10 mouse cellular contexts compared by ENCODE assay signal in genomic region chr1:59409585-59410160, GRCm38 (mm10).
DNase-seq lines count a peak whose midpoint lies in the region; ATAC-seq lines count a peak whose summit lies in the region.
"Had no signal": no experiment of that assay in that cellular context is flagged by ENCODE, and none has a peak within 500 bp of the region (broad histone marks: within the 10 kb centered on the region; RNA-seq: fewer than 3 reads in every experiment).

No protein-coding gene starts in this region.

- H3K27me3 ChIP-seq in heart, embryonic 13.5 days (replicated peaks) = peaks cover 21% of the 10 kb centered on the region

- ATAC-seq in heart, embryonic 13.5 days (ENCODE audit: extremely low read depth, insufficient number of reproducible peaks, low FRiP score, low TSS enrichment) = no peak
- ATAC-seq: hindbrain, postnatal 0 days had no signal

- H3K4me3 ChIP-seq in heart, embryonic 13.5 days = no peak overlapping the region
- H3K4me3 ChIP-seq: megakaryocyte, embryonic 14.5 days had no signal

- peak overlapping the region; percentile 10; the same call in 1 of the 2 replicates for H3K27ac ChIP-seq in heart, embryonic 13.5 days (replicated peaks)
- H3K27ac ChIP-seq: hindbrain, postnatal 0 days had no signal

- H3K4me1 ChIP-seq in heart, embryonic 13.5 days = peaks cover 12% of the 10 kb centered on the region
- H3K4me1 ChIP-seq: megakaryocyte, embryonic 14.5 days had no signal

- no peak for DNase-seq in heart, adult 9 months (ENCODE audit: low spot score in 2 of 2)
- DNase-seq in 3134 (ENCODE audit: extremely low read depth, insufficient read length, low spot score) = peak; percentile 13
- DNase-seq in ZHBTc4 (ENCODE audit: low read depth, low spot score) = peak; percentile 22
- peak; percentile 25 to 30 for DNase-seq in layer of hippocampus, adult 8-10 months (ENCODE audit: low spot score in 2 of 2)
- DNase-seq in spleen, postnatal 4 days (ENCODE audit: low spot score in 2 of 2) = no peak
- no peak for DNase-seq in thymus, postnatal 4 days
- DNase-seq in cerebellum, postnatal 36 days = no peak

- H3K4me2 ChIP-seq in heart, embryonic 13.5 days = peak overlapping the region; percentile 27

- no peaks in the 10 kb centered on the region for H3K36me3 ChIP-seq in heart, embryonic 13.5 days

- H3K9ac ChIP-seq in heart, embryonic 13.5 days = no peak overlapping the region

- H3K9me3 ChIP-seq in heart, embryonic 13.5 days = no peaks in the 10 kb centered on the region
- H3K9me3 ChIP-seq: megakaryocyte, embryonic 14.5 days had no signal

- WGBS in heart, embryonic 13.5 days = 4% methylated on average over 8 of the region's 8 CpGs

Comparison
In these comparisons a context has a peak if more than half of its experiments do, and no peak if none do; other contexts are left out.
1. DNase-seq: peak in 3134 (single experiment), ZHBTc4 (single experiment) and layer of hippocampus, adult 8-10 months (2 of 2); none in heart, adult 9 months (0 of 2), spleen, postnatal 4 days (0 of 2), thymus, postnatal 4 days (single experiment) and cerebellum, postnatal 36 days (0 of 2).